Mouse (Mus musculus) midbrain, embryonic 14.5 days (tissue): ENCODE results near the gene Kit. TPM values are rescaled to one million over a fixed set of nuclear protein-coding genes. Genes with fewer than 3 reads are reported as not detected.

ENCODE experiments used
- ATAC-seq: fragments of 200-750 bp; cut with Nextera tagmentation; 2 replicates; pipeline ENCODE4 v1.8.0; 2017; ENCODE audit warnings: moderate number of reproducible peaks, moderate library complexity; ENCODE audit not compliant: low FRiP score, low TSS enrichment
- DNase-seq: peaks from one replicate; pipeline ENCODE4 v3.0.0-alpha.2; 2015
- H3K27ac ChIP-seq: fragments of 300-500 bp; sonication (generic); replicated peaks from 2 replicates; pipeline ENCODE4 v1.5.1; 2014; ENCODE audit warnings: mild to moderate bottlenecking, low read depth, low read length, moderate library complexity
- H3K27me3 ChIP-seq: fragments of 300-500 bp; sonication (generic); 2 replicates; pipeline ENCODE4 v1.6.1; 2014; ENCODE audit warnings: low read length, control low read depth, mixed read lengths; ENCODE audit not compliant: control insufficient read depth, insufficient read depth
- H3K36me3 ChIP-seq: fragments of 300-500 bp; sonication (generic); 2 replicates; pipeline ENCODE4 v1.6.1; 2014; ENCODE audit warnings: low read length, control low read depth; ENCODE audit not compliant: control insufficient read depth, insufficient read depth
- H3K4me1 ChIP-seq: fragments of 300-500 bp; sonication (generic); 2 replicates; pipeline ENCODE4 v1.6.1; 2014; ENCODE audit warnings: mild to moderate bottlenecking, antibody characterized with exemption, low read length, control low read depth; ENCODE audit not compliant: control insufficient read depth, insufficient read depth
- H3K4me2 ChIP-seq: fragments of 300-500 bp; sonication (generic); 2 replicates; pipeline ENCODE4 v1.6.1; 2014; ENCODE audit warnings: mild to moderate bottlenecking, low read length, moderate library complexity
- H3K4me3 ChIP-seq: fragments of 300-500 bp; sonication (generic); replicated peaks from 2 replicates; pipeline ENCODE4 v1.5.1; 2014; ENCODE audit warnings: low read depth, low read length
- H3K9ac ChIP-seq: fragments of 300-500 bp; sonication (generic); replicated peaks from 2 replicates; pipeline ENCODE4 v1.6.1; 2014; ENCODE audit warnings: mild to moderate bottlenecking, low read length, moderate library complexity
- H3K9me3 ChIP-seq: fragments of 300-500 bp; sonication (generic); 2 replicates; pipeline ENCODE4 v1.6.1; 2016; ENCODE audit warnings: low read length, control low read depth, mixed read lengths; ENCODE audit not compliant: control insufficient read depth
- WGBS: fragments of 180-500 bp; shearing (Covaris S2); extraction: QIAGEN DNeasy Blood & Tissue Kit; methylation state at CpG from one replicate; pipeline ENCODE4 v1.1.7; 2014; 5-methylcytosine and 5-hydroxymethylcytosine counted together
- polyA plus RNA-seq: library from polyadenylated mRNA; unstranded; fragments of >200 nt; fragmentation: Nextera tagmentation; extraction: Ambion mirVana; gene quantifications from 2 replicates; pipeline ENCODE4 v1.2.1, GENCODE M21; 2014

Kit gene
- polyA plus RNA-seq, 1 experiment from 2014 or later, result 41.1 TPM

- no peak overlapping the region for H3K4me3 ChIP-seq
- no peak for ATAC-seq
- no peaks in the 10 kb centered on the region for H3K27me3 ChIP-seq
- no peaks in the 10 kb centered on the region for H3K36me3 ChIP-seq
- H3K4me1 ChIP-seq, result peaks cover 3% of the 10 kb centered on the region; the same call in 1 of the 2 replicates
- no peak overlapping the region for H3K9ac ChIP-seq
- H3K4me2 ChIP-seq, result no peak overlapping the region
- H3K9me3 ChIP-seq, result no peaks in the 10 kb centered on the region
- no peak for DNase-seq
- H3K27ac ChIP-seq, result no peak overlapping the region
- 93% methylated on average over 5 of the region's 5 CpGs for WGBS
These were observed 57.5 kb downstream of the Kit start for GRCm38 (mm10) chr5:75632257-75632656.

GRCm38 (mm10) chr5:75632846-75633640, 58.3 kb downstream of the Kit start:
- H3K27me3 ChIP-seq, result no peaks in the 10 kb centered on the region
- no peak overlapping the region for H3K9ac ChIP-seq
- peaks cover 3% of the 10 kb centered on the region; the same call in 1 of the 2 replicates for H3K4me1 ChIP-seq
- WGBS, result 88% methylated on average over 18 of the region's 18 CpGs
- no peak for ATAC-seq
- DNase-seq, result no peak
- no peak overlapping the region for H3K27ac ChIP-seq
- no peak overlapping the region for H3K4me2 ChIP-seq
- H3K4me3 ChIP-seq, result no peak overlapping the region
- no peaks in the 10 kb centered on the region for H3K9me3 ChIP-seq
- H3K36me3 ChIP-seq, result no peaks in the 10 kb centered on the region

- 46% methylated on average over 12 of the region's 12 CpGs for WGBS
- Histone ChIP-seq H3K27me3 (no peaks in the 10 kb centered on the region), H3K9ac (no peak overlapping the region), H3K9me3 (no peaks in the 10 kb centered on the region), H3K4me1 (peaks cover 3% of the 10 kb centered on the region; the same call in 1 of the 2 replicates), H3K27ac (0 out of 2 replicates have a peak overlapping the region, but pooled peaks have one; percentile 32), H3K36me3 (peaks cover 3% of the 10 kb centered on the region; the same call in 1 of the 2 replicates), H3K4me3 (no peak overlapping the region), H3K4me2 (no peak overlapping the region)
- ATAC-seq (no peak), DNase-seq (peak; percentile 54)
These were observed 60.7 kb downstream of the Kit start for GRCm38 (mm10) chr5:75635385-75635784.

- 87% methylated on average over 11 of the region's 11 CpGs for WGBS
- no peaks in the 10 kb centered on the region for H3K9me3 ChIP-seq
- peaks cover 15% of the 10 kb centered on the region; the same call in 1 of the 2 replicates for H3K36me3 ChIP-seq
- H3K27ac ChIP-seq, result no peak overlapping the region
- no peak overlapping the region for H3K4me2 ChIP-seq
- H3K27me3 ChIP-seq, result no peaks in the 10 kb centered on the region
- no peak overlapping the region for H3K4me3 ChIP-seq
- no peak overlapping the region for H3K9ac ChIP-seq
- DNase-seq, result no peak
- ATAC-seq, result no peak
- H3K4me1 ChIP-seq, result no peaks in the 10 kb centered on the region
These were observed 65.9 kb downstream of the Kit start for GRCm38 (mm10) chr5:75640637-75641036.

- DNase-seq (no peak), ATAC-seq (no peak)
- no peak overlapping the region for H3K27ac ChIP-seq
- no peaks in the 10 kb centered on the region for H3K27me3 ChIP-seq
- H3K4me2 ChIP-seq, result no peak overlapping the region
- 0 out of 2 replicates have a peak, but pooled peaks cover 9% of the 10 kb centered on the region for H3K36me3 ChIP-seq
- WGBS, result 94% methylated on average over 5 of the region's 5 CpGs
- H3K4me1 ChIP-seq, result no peaks in the 10 kb centered on the region
- no peak overlapping the region for H3K4me3 ChIP-seq
- no peaks in the 10 kb centered on the region for H3K9me3 ChIP-seq
- H3K9ac ChIP-seq, result no peak overlapping the region
These were observed 72.3 kb downstream of the Kit start for GRCm38 (mm10) chr5:75647046-75647445.

GRCm38 (mm10) chr5:75650566-75650965, 75.8 kb downstream of the Kit start:
- Histone ChIP-seq H3K4me3 (no peak overlapping the region), H3K9me3 (no peaks in the 10 kb centered on the region), H3K4me2 (no peak overlapping the region), H3K27ac (no peak overlapping the region), H3K9ac (no peak overlapping the region), H3K4me1 (no peaks in the 10 kb centered on the region), H3K36me3 (peaks cover 39% of the 10 kb centered on the region), H3K27me3 (no peaks in the 10 kb centered on the region)
- WGBS, result 35% methylated on average over 8 of the region's 8 CpGs
- ATAC-seq, result no peak
- DNase-seq, result peak; percentile 37

GRCm38 (mm10) chr5:75653431-75653830, 78.7 kb downstream of the Kit start:
- ATAC-seq (no peak), DNase-seq (no peak)
- Histone ChIP-seq H3K4me2 (no peak overlapping the region), H3K9ac (no peak overlapping the region), H3K4me3 (no peak overlapping the region), H3K36me3 (peaks cover 39% of the 10 kb centered on the region), H3K4me1 (no peaks in the 10 kb centered on the region), H3K27ac (no peak overlapping the region), H3K27me3 (no peaks in the 10 kb centered on the region), H3K9me3 (no peaks in the 10 kb centered on the region)
- 92% methylated on average over 8 of the region's 8 CpGs for WGBS

GRCm38 (mm10) chr5:75658575-75658974, 83.9 kb downstream of the Kit start:
- Histone ChIP-seq H3K27me3 (no peaks in the 10 kb centered on the region), H3K9ac (no peak overlapping the region), H3K36me3 (peaks cover 23% of the 10 kb centered on the region), H3K4me2 (no peak overlapping the region), H3K4me1 (no peaks in the 10 kb centered on the region), H3K4me3 (no peak overlapping the region), H3K9me3 (no peaks in the 10 kb centered on the region), H3K27ac (no peak overlapping the region)
- ATAC-seq (no peak), DNase-seq (no peak)
- WGBS, result 93% methylated on average over 6 of the region's 6 CpGs

GRCm38 (mm10) chr5:75660342-75660741, 85.6 kb downstream of the Kit start:
- H3K36me3 ChIP-seq, result peaks cover 7% of the 10 kb centered on the region; the same call in 1 of the 2 replicates
- no peaks in the 10 kb centered on the region for H3K9me3 ChIP-seq
- H3K27me3 ChIP-seq, result no peaks in the 10 kb centered on the region
- H3K4me1 ChIP-seq, result no peaks in the 10 kb centered on the region
- H3K4me3 ChIP-seq, result no peak overlapping the region
- H3K9ac ChIP-seq, result no peak overlapping the region
- WGBS, result 97% methylated on average over 27 of the region's 27 CpGs
- H3K27ac ChIP-seq, result no peak overlapping the region
- DNase-seq (no peak), ATAC-seq (no peak)
- H3K4me2 ChIP-seq, result no peak overlapping the region
